8 mouse cellular contexts compared by ENCODE assay signal in genomic region chr4:46601844-46602423, GRCm38 (mm10). TPM values are rescaled to one million over a fixed set of nuclear protein-coding genes. Genes with fewer than 3 reads are reported as not detected.
DNase-seq lines count a peak whose midpoint lies in the region; ATAC-seq and TF ChIP-seq lines count a peak whose summit lies in the region.

Gene Coro2a, minus strand, starts transcription at chr4:46602202.

- H3K27ac ChIP-seq in forebrain, embryonic 15.5 days (replicated peaks) = no peak within 1 kb of the TSS; the same call in 1 of the 2 replicates
- H3K27ac ChIP-seq in liver, postnatal 0 days (ENCODE audit: low read depth) = no peak within 1 kb of the TSS
- peak within 1 kb of the TSS; percentile 39 for H3K27ac ChIP-seq in neural tube, embryonic 14.5 days (ENCODE audit: low read depth, low read length)
- no peak within 1 kb of the TSS for H3K27ac ChIP-seq in testis, adult 2 months (ENCODE audit: control insufficient read depth, insufficient read depth, low read depth, low read length)

- peak; percentile 63 for DNase-seq in ES-CJ7 (ENCODE audit: low read depth, low spot score)
- DNase-seq in cerebellum, adult 11-12 months = peak; percentile 90
- peak; percentile 84 to 89 for DNase-seq in heart, postnatal 14 days
- DNase-seq in layer of hippocampus, adult 11-12 months (ENCODE audit: low spot score) = peak; percentile 86
- peak; percentile 90 for DNase-seq in liver, postnatal 0 days

- H3K9me3 ChIP-seq in forebrain, embryonic 15.5 days = no peaks in the 10 kb centered on the region
- no peaks in the 10 kb centered on the region for H3K9me3 ChIP-seq in liver, postnatal 0 days (ENCODE audit: low read length)
- H3K9me3 ChIP-seq in neural tube, embryonic 14.5 days (ENCODE audit: control insufficient read depth, low read length) = no peaks in the 10 kb centered on the region

- peak within 1 kb of the TSS; percentile 53 for H3K9ac ChIP-seq in forebrain, embryonic 15.5 days (replicated peaks)
- peak within 1 kb of the TSS; percentile 65 for H3K9ac ChIP-seq in liver, postnatal 0 days (replicated peaks)
- peak within 1 kb of the TSS; percentile 69 for H3K9ac ChIP-seq in neural tube, embryonic 14.5 days (replicated peaks; ENCODE audit: low read depth, low read length)

- peaks cover 16% of the 10 kb centered on the region for H3K4me1 ChIP-seq in forebrain, embryonic 15.5 days
- H3K4me1 ChIP-seq in liver, postnatal 0 days (ENCODE audit: insufficient read depth) = peaks cover 17% of the 10 kb centered on the region
- no peaks in the 10 kb centered on the region for H3K4me1 ChIP-seq in neural tube, embryonic 14.5 days (ENCODE audit: control insufficient read depth, insufficient read depth, low read length)
- peaks cover 14% of the 10 kb centered on the region for H3K4me1 ChIP-seq in testis, adult 2 months (ENCODE audit: control insufficient read depth, insufficient read depth, low read length)

- H3K4me3 ChIP-seq in forebrain, embryonic 15.5 days = peak within 1 kb of the TSS; percentile 54
- peak within 1 kb of the TSS; percentile 66 for H3K4me3 ChIP-seq in liver, postnatal 0 days (ENCODE audit: low read depth, low read length)
- H3K4me3 ChIP-seq in neural tube, embryonic 14.5 days (ENCODE audit: low read depth, low read length) = peak within 1 kb of the TSS; percentile 61
- H3K4me3 ChIP-seq in testis, adult 2 months (ENCODE audit: control insufficient read depth, low read depth, low read length) = peak within 1 kb of the TSS; percentile 92

- peak within 1 kb of the TSS; percentile 81 for H3K4me2 ChIP-seq in forebrain, embryonic 15.5 days (replicated peaks)
- H3K4me2 ChIP-seq in liver, postnatal 0 days (ENCODE audit: low read depth, low read length) = peak within 1 kb of the TSS; percentile 93
- peak within 1 kb of the TSS; percentile 92 for H3K4me2 ChIP-seq in neural tube, embryonic 14.5 days (ENCODE audit: low read depth, low read length)

- H3K27me3 ChIP-seq in forebrain, embryonic 15.5 days = peaks cover 16% of the 10 kb centered on the region; the same call in 1 of the 2 replicates
- H3K27me3 ChIP-seq in liver, postnatal 0 days (ENCODE audit: insufficient read depth, low read length) = peaks cover 19% of the 10 kb centered on the region
- H3K27me3 ChIP-seq in neural tube, embryonic 14.5 days (ENCODE audit: control insufficient read depth, insufficient read depth, low read length) = peaks cover 12% of the 10 kb centered on the region; the same call in 1 of the 2 replicates
- H3K27me3 ChIP-seq in testis, adult 2 months (ENCODE audit: control insufficient read depth, insufficient read depth, low read length) = no peaks in the 10 kb centered on the region

- under 1% methylated on average over 48 of the region's 66 CpGs for WGBS in forebrain, embryonic 15.5 days
- 1% methylated on average over 43 of the region's 66 CpGs for WGBS in liver, postnatal 0 days (ENCODE audit: insufficient replicate concordance)
- under 1% methylated on average over 63 of the region's 66 CpGs for WGBS in neural tube, embryonic 14.5 days

- intact Hi-C loops in heart, postnatal 14 days (cut with DNase I) = loop anchor here (5.0 kb wide), 1 partner anchor 95 kb away; no protein-coding TSS in a partner anchor

- H3K36me3 ChIP-seq in forebrain, embryonic 15.5 days = no peaks in the 10 kb centered on the region
- H3K36me3 ChIP-seq in liver, postnatal 0 days (replicated peaks; ENCODE audit: insufficient read depth, low read length) = no peaks in the 10 kb centered on the region
- H3K36me3 ChIP-seq in neural tube, embryonic 14.5 days (ENCODE audit: control insufficient read depth, insufficient read depth, low read length) = no peaks in the 10 kb centered on the region
- H3K36me3 ChIP-seq in testis, adult 2 months (ENCODE audit: control insufficient read depth, insufficient read depth, low read length) = no peaks in the 10 kb centered on the region

- peak; percentile 92 for TF ChIP-seq CTCF in liver, postnatal 0 days (IDR thresholded peaks at IDR 0.05; ENCODE audit: low read depth)
- peak; percentile 93 for TF ChIP-seq CTCF in testis, adult 2 months (IDR thresholded peaks at IDR 0.05; ENCODE audit: control insufficient read depth, insufficient read depth, insufficient replicate concordance, low read depth, low read length)

- peak; percentile 75 for ATAC-seq in forebrain, embryonic 15.5 days (replicated peaks)
- peak; percentile 83 for ATAC-seq in liver, postnatal 0 days
- peak; percentile 71 for ATAC-seq in neural tube, embryonic 14.5 days (ENCODE audit: low read depth)

- no peak for TF ChIP-seq EP300 in liver, postnatal 0 days (IDR thresholded peaks at IDR 0.05; ENCODE audit: low read depth)

- peak; percentile 46; the same call in 1 of the 2 replicates for TF ChIP-seq POLR2A in testis, adult 2 months (IDR thresholded peaks at IDR 0.05; ENCODE audit: control insufficient read depth, low read depth, low read length)

RNA-seq across cellular contexts. Expression of gene Coro2a, which starts in this region (rescaled TPM):
- 4.4 and 4.6 TPM in 2 replicates for polyA plus RNA-seq in forebrain, embryonic 15.5 days (2015; fragmentation: Nextera tagmentation; extraction: Ambion mirVana)
- total RNA-seq in heart, postnatal 14 days (2021) = 1 to 10 TPM in 1 of 2 experiments, under 1 TPM in 1; 0.54 to 1.2 TPM
- 1.7 and 2.2 TPM in 2 replicates for polyA plus RNA-seq in liver, postnatal 0 days (2015; fragmentation: Nextera tagmentation; extraction: Ambion mirVana)
- 7.6 and 10.9 TPM in 2 replicates for polyA plus RNA-seq in neural tube, embryonic 14.5 days (2014; fragmentation: Nextera tagmentation; extraction: Ambion mirVana)
- 139 and 175 TPM in 2 replicates for polyA plus RNA-seq in testis, adult 2 months (2012; rRNA removed)

Comparison
In these comparisons a context has a peak if more than half of its experiments do, and no peak if none do; other contexts are left out.
1. RNA of gene Coro2a (polyA plus RNA-seq): 139 to 175 TPM in testis, adult 2 months; 7.6 to 10.9 TPM in neural tube, embryonic 14.5 days, 4.4 to 4.6 TPM in forebrain, embryonic 15.5 days and 1.7 to 2.2 TPM in liver, postnatal 0 days; every median in the first group is over 10 times any median in the second.
2. Peak in every context shown above with its lines, with median percentiles within 50 percentile points of each other: DNase-seq, ATAC-seq, H3K4me2 ChIP-seq, H3K4me3 ChIP-seq and H3K9ac ChIP-seq.